Mouse (Mus musculus): Measurements from ENCODE around the gene Tdrd9. TPM values are rescaled to one million over a fixed set of nuclear protein-coding genes. Genes with fewer than 3 reads are reported as not detected.
A peak's percentile ranks its signal among the peaks of the same experiment; 100 is the strongest.

Tdrd9 gene
- polyA plus RNA-seq, 1 experiment from 2014 or later, result 0.37 TPM

GRCm38 (mm10) chr12:112100106-112100505, 128.7 kb downstream of the Tdrd9 start:
- Histone ChIP-seq H3K4me1 (replicated peaks; ENCODE audit: control insufficient read depth, insufficient read depth, low read length) (no peaks in the 10 kb centered on the region), H3K4me3 (ENCODE audit: low read depth, low read length) (no peak overlapping the region), H3K9ac (ENCODE audit: low read depth, low read length) (no peak overlapping the region), H3K27me3 (ENCODE audit: control insufficient read depth, insufficient read depth, low read length) (no peaks in the 10 kb centered on the region; the same call in 1 of the 2 replicates), H3K36me3 (ENCODE audit: control insufficient read depth, insufficient read depth, low read length) (no peaks in the 10 kb centered on the region), H3K27ac (ENCODE audit: low read depth, low read length) (no peak overlapping the region), H3K9me3 (ENCODE audit: control insufficient read depth, low read length) (no peaks in the 10 kb centered on the region), H3K4me2 (replicated peaks; ENCODE audit: low read depth, low read length) (no peak overlapping the region)
- ATAC-seq (ENCODE audit: low FRiP score), result no peak
- DNase-seq (ENCODE audit: low spot score), result no peak
- 45% methylated on average over 4 of the region's 4 CpGs for WGBS

- H3K27me3 ChIP-seq (ENCODE audit: control insufficient read depth, insufficient read depth, low read length), result no peaks in the 10 kb centered on the region; the same call in 1 of the 2 replicates
- no peak overlapping the region for H3K4me2 ChIP-seq (replicated peaks; ENCODE audit: low read depth, low read length)
- H3K27ac ChIP-seq (ENCODE audit: low read depth, low read length), result no peak overlapping the region
- no peak for DNase-seq (ENCODE audit: low spot score)
- no peaks in the 10 kb centered on the region for H3K4me1 ChIP-seq (replicated peaks; ENCODE audit: control insufficient read depth, insufficient read depth, low read length)
- WGBS, result 63% methylated on average over 4 of the region's 4 CpGs
- H3K9me3 ChIP-seq (ENCODE audit: control insufficient read depth, low read length), result no peaks in the 10 kb centered on the region
- ATAC-seq (ENCODE audit: low FRiP score), result no peak
- no peak overlapping the region for H3K9ac ChIP-seq (ENCODE audit: low read depth, low read length)
- no peaks in the 10 kb centered on the region for H3K36me3 ChIP-seq (ENCODE audit: control insufficient read depth, insufficient read depth, low read length)
- no peak overlapping the region for H3K4me3 ChIP-seq (ENCODE audit: low read depth, low read length)
Observed at GRCm38 (mm10) chr12:112101045-112101444, 129.7 kb downstream of the Tdrd9 start.

- WGBS, result 92% methylated on average over 5 of the region's 5 CpGs
Observed at GRCm38 (mm10) chr12:112103179-112103578, 131.8 kb downstream of the Tdrd9 start.

GRCm38 (mm10) chr12:112104890-112105289, 133.5 kb downstream of the Tdrd9 start:
- no peaks in the 10 kb centered on the region for H3K27me3 ChIP-seq (ENCODE audit: control insufficient read depth, insufficient read depth, low read length)
- H3K4me2 ChIP-seq (replicated peaks; ENCODE audit: low read depth, low read length), result no peak overlapping the region
- no peaks in the 10 kb centered on the region for H3K9me3 ChIP-seq (ENCODE audit: control insufficient read depth, low read length)
- WGBS, result 92% methylated on average over 11 of the region's 11 CpGs
- H3K36me3 ChIP-seq (ENCODE audit: control insufficient read depth, insufficient read depth, low read length), result no peaks in the 10 kb centered on the region
- no peak overlapping the region for H3K9ac ChIP-seq (ENCODE audit: low read depth, low read length)
- ATAC-seq (ENCODE audit: low FRiP score) (no peak), DNase-seq (ENCODE audit: low spot score) (no peak)
- H3K4me3 ChIP-seq (ENCODE audit: low read depth, low read length), result no peak overlapping the region
- H3K4me1 ChIP-seq (replicated peaks; ENCODE audit: control insufficient read depth, insufficient read depth, low read length), result 0 out of 2 replicates have a peak, but pooled peaks cover 2% of the 10 kb centered on the region
- H3K27ac ChIP-seq (ENCODE audit: low read depth, low read length), result no peak overlapping the region

More at GRCm38 (mm10) chr12:112103179-112103578, 131.8 kb downstream of the Tdrd9 start:
- Histone ChIP-seq H3K9me3 (ENCODE audit: control insufficient read depth, low read length) (no peaks in the 10 kb centered on the region), H3K4me3 (ENCODE audit: low read depth, low read length) (no peak overlapping the region), H3K27ac (ENCODE audit: low read depth, low read length) (no peak overlapping the region), H3K9ac (ENCODE audit: low read depth, low read length) (no peak overlapping the region), H3K4me2 (replicated peaks; ENCODE audit: low read depth, low read length) (no peak overlapping the region), H3K27me3 (ENCODE audit: control insufficient read depth, insufficient read depth, low read length) (no peaks in the 10 kb centered on the region), H3K4me1 (replicated peaks; ENCODE audit: control insufficient read depth, insufficient read depth, low read length) (0 out of 2 replicates have a peak, but pooled peaks cover 2% of the 10 kb centered on the region), H3K36me3 (ENCODE audit: control insufficient read depth, insufficient read depth, low read length) (no peaks in the 10 kb centered on the region)
- DNase-seq (ENCODE audit: low spot score) (no peak), ATAC-seq (ENCODE audit: low FRiP score) (no peak)

- Histone ChIP-seq H3K27ac (ENCODE audit: low read depth, low read length) (no peak within 1 kb of the TSS), H3K36me3 (ENCODE audit: control insufficient read depth, insufficient read depth, low read length) (no peaks in the 10 kb centered on the region), H3K4me2 (replicated peaks; ENCODE audit: low read depth, low read length) (peak within 1 kb of the TSS; percentile 22), H3K4me3 (ENCODE audit: low read depth, low read length) (no peak within 1 kb of the TSS), H3K9ac (ENCODE audit: low read depth, low read length) (no peak within 1 kb of the TSS), H3K4me1 (replicated peaks; ENCODE audit: control insufficient read depth, insufficient read depth, low read length) (0 out of 2 replicates have a peak, but pooled peaks cover 2% of the 10 kb centered on the region), H3K27me3 (ENCODE audit: control insufficient read depth, insufficient read depth, low read length) (no peaks in the 10 kb centered on the region), H3K9me3 (ENCODE audit: control insufficient read depth, low read length) (no peaks in the 10 kb centered on the region)
- ATAC-seq (ENCODE audit: low FRiP score) (no peak), DNase-seq (ENCODE audit: low spot score) (no peak)
- WGBS, result 1% methylated on average over 14 of the region's 14 CpGs
Observed at GRCm38 (mm10) chr12:112106541-112106971, 135.2 kb downstream of the Tdrd9 start, which contains the start of gene Aspg. Gene Aspg, plus strand, starts transcription at chr12:112106679.

- DNase-seq (ENCODE audit: low spot score), result no peak
- Histone ChIP-seq H3K4me2 (replicated peaks; ENCODE audit: low read depth, low read length) (no peak overlapping the region), H3K27ac (ENCODE audit: low read depth, low read length) (no peak overlapping the region), H3K27me3 (ENCODE audit: control insufficient read depth, insufficient read depth, low read length) (no peaks in the 10 kb centered on the region), H3K4me3 (ENCODE audit: low read depth, low read length) (no peak overlapping the region), H3K36me3 (ENCODE audit: control insufficient read depth, insufficient read depth, low read length) (no peaks in the 10 kb centered on the region), H3K9ac (ENCODE audit: low read depth, low read length) (no peak overlapping the region), H3K4me1 (replicated peaks; ENCODE audit: control insufficient read depth, insufficient read depth, low read length) (0 out of 2 replicates have a peak, but pooled peaks cover 2% of the 10 kb centered on the region), H3K9me3 (ENCODE audit: control insufficient read depth, low read length) (no peaks in the 10 kb centered on the region)
- WGBS, result 92% methylated on average over 8 of the region's 8 CpGs
- ATAC-seq (ENCODE audit: low FRiP score), result no peak
Observed at GRCm38 (mm10) chr12:112107685-112108084, 136.3 kb downstream of the Tdrd9 start.

GRCm38 (mm10) chr12:112108696-112109445, 137.5 kb downstream of the Tdrd9 start:
- Histone ChIP-seq H3K27me3 (ENCODE audit: control insufficient read depth, insufficient read depth, low read length) (no peaks in the 10 kb centered on the region), H3K4me2 (replicated peaks; ENCODE audit: low read depth, low read length) (no peak overlapping the region), H3K4me3 (ENCODE audit: low read depth, low read length) (no peak overlapping the region), H3K9ac (ENCODE audit: low read depth, low read length) (no peak overlapping the region), H3K9me3 (ENCODE audit: control insufficient read depth, low read length) (no peaks in the 10 kb centered on the region), H3K4me1 (replicated peaks; ENCODE audit: control insufficient read depth, insufficient read depth, low read length) (0 out of 2 replicates have a peak, but pooled peaks cover 3% of the 10 kb centered on the region), H3K27ac (ENCODE audit: low read depth, low read length) (no peak overlapping the region), H3K36me3 (ENCODE audit: control insufficient read depth, insufficient read depth, low read length) (no peaks in the 10 kb centered on the region)
- DNase-seq (ENCODE audit: low spot score) (no peak), ATAC-seq (ENCODE audit: low FRiP score) (no peak)
- WGBS, result 83% methylated on average over 11 of the region's 11 CpGs

- no peaks in the 10 kb centered on the region for H3K27me3 ChIP-seq (ENCODE audit: control insufficient read depth, insufficient read depth, low read length)
- H3K4me3 ChIP-seq (ENCODE audit: low read depth, low read length), result no peak overlapping the region
- ATAC-seq (ENCODE audit: low FRiP score), result no peak
- H3K9me3 ChIP-seq (ENCODE audit: control insufficient read depth, low read length), result no peaks in the 10 kb centered on the region
- no peak overlapping the region for H3K9ac ChIP-seq (ENCODE audit: low read depth, low read length)
- H3K36me3 ChIP-seq (ENCODE audit: control insufficient read depth, insufficient read depth, low read length), result no peaks in the 10 kb centered on the region
- no peak overlapping the region for H3K4me2 ChIP-seq (replicated peaks; ENCODE audit: low read depth, low read length)
- DNase-seq (ENCODE audit: low spot score), result no peak
- H3K27ac ChIP-seq (ENCODE audit: low read depth, low read length), result no peak overlapping the region
- H3K4me1 ChIP-seq (replicated peaks; ENCODE audit: control insufficient read depth, insufficient read depth, low read length), result 0 out of 2 replicates have a peak, but pooled peaks cover 4% of the 10 kb centered on the region
- 81% methylated on average over 9 of the region's 9 CpGs for WGBS
Observed at GRCm38 (mm10) chr12:112109701-112110100, 138.3 kb downstream of the Tdrd9 start.

- no peak overlapping the region for H3K9ac ChIP-seq (ENCODE audit: low read depth, low read length)
- H3K4me2 ChIP-seq (replicated peaks; ENCODE audit: low read depth, low read length), result no peak overlapping the region
- no peak for ATAC-seq (ENCODE audit: low FRiP score)
- H3K9me3 ChIP-seq (ENCODE audit: control insufficient read depth, low read length), result no peaks in the 10 kb centered on the region
- no peak overlapping the region for H3K4me3 ChIP-seq (ENCODE audit: low read depth, low read length)
- 85% methylated on average over 5 of the region's 5 CpGs for WGBS
- no peaks in the 10 kb centered on the region for H3K36me3 ChIP-seq (ENCODE audit: control insufficient read depth, insufficient read depth, low read length)
- no peak overlapping the region for H3K27ac ChIP-seq (ENCODE audit: low read depth, low read length)
- no peak for DNase-seq (ENCODE audit: low spot score)
- H3K27me3 ChIP-seq (ENCODE audit: control insufficient read depth, insufficient read depth, low read length), result no peaks in the 10 kb centered on the region
- H3K4me1 ChIP-seq (replicated peaks; ENCODE audit: control insufficient read depth, insufficient read depth, low read length), result 0 out of 2 replicates have a peak, but pooled peaks cover 4% of the 10 kb centered on the region
Observed at GRCm38 (mm10) chr12:112111323-112111722, 140.0 kb downstream of the Tdrd9 start.
